Mouse (Mus musculus) bone marrow, adult 2 months (tissue): Measurements from ENCODE around the gene Pnpla5. TPM values are rescaled to one million over a fixed set of nuclear protein-coding genes. Genes with fewer than 3 reads are reported as not detected.

ENCODE experiments used
- H3K27ac ChIP-seq: fragments of 200-500 bp; 2 replicates; pipeline ENCODE4 v1.5.1; 2012; ENCODE audit warnings: low read depth, mild to moderate bottlenecking, control low read depth, inconsistent platforms, low read length; ENCODE audit not compliant: control insufficient read depth, poor library complexity, insufficient read depth
- H3K4me1 ChIP-seq: fragments of 200-500 bp; 2 replicates; pipeline ENCODE4 v1.6.1; 2011; ENCODE audit warnings: low read length; ENCODE audit not compliant: control insufficient read depth, insufficient read depth
- H3K4me3 ChIP-seq: fragments of 200-500 bp; replicated peaks from 2 replicates; pipeline ENCODE3; 2011; ENCODE audit warnings: mild to moderate bottlenecking, low read depth, low read length, control low read depth; ENCODE audit not compliant: control insufficient read depth
- CTCF ChIP-seq: fragments of 200-500 bp; IDR thresholded peaks from 2 replicates; pipeline ENCODE4 v1.5.1; 2011; ENCODE audit warnings: low read length, control low read depth; ENCODE audit not compliant: control insufficient read depth, insufficient read depth
- POLR2A ChIP-seq: fragments of 200-500 bp; IDR thresholded peaks from 2 replicates; pipeline ENCODE4 v1.6.1; 2011; ENCODE audit warnings: low read depth, mild to moderate bottlenecking, control low read depth, low read length, borderline replicate concordance; ENCODE audit not compliant: control insufficient read depth
- WGBS: fragments of 180-500 bp; shearing (Covaris S2); methylation state at CpG from one replicate; pipeline ENCODE4 v1.1.7; 2018; 5-methylcytosine and 5-hydroxymethylcytosine counted together
- polyA plus RNA-seq: library from polyadenylated mRNA; stranded (reverse); fragments of >200 nt; gene quantifications from 2 replicates; pipeline ENCODE4 v1.2.4, GENCODE M21; 2011; ENCODE audit warnings: low replicate concordance; ENCODE audit not compliant: missing spikeins, insufficient read depth, insufficient read length

The Pnpla5 gene
- polyA plus RNA-seq, 1 experiment, result not detected

- no peaks in the 10 kb centered on the region for H3K4me1 ChIP-seq
- 28% methylated on average over 12 of the region's 12 CpGs for WGBS
- TF ChIP-seq CTCF (no peak), POLR2A (no peak)
- no peak overlapping the region for H3K27ac ChIP-seq
- no peak overlapping the region for H3K4me3 ChIP-seq
Observed at GRCm38 (mm10) chr15:84086364-84086763, 36.6 kb downstream of the Pnpla5 start.

DNA sequence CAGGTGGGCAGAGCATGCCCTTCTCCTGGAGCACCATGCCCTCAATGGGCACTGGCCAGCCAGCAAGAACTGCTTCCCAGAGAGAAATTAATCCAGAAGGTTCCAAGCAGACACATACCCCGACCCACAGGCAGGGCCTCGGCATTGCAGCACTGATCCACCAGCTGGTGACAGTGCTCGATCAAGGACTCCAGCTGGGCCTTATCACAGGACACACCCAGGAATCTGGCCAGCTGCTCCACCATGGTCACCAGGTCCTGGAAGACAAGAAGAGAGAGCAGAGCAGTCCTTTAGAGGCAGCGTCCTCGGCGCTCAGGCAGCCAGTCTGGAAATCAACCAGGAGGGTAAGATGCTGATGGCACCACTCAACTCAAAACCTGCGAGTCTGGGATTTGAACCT, 42.9 kb downstream of the Pnpla5 start:
- TF ChIP-seq POLR2A (no peak), CTCF (no peak)
- H3K27ac ChIP-seq, result no peak overlapping the region
- H3K4me1 ChIP-seq, result no peaks in the 10 kb centered on the region
- H3K4me3 ChIP-seq, result no peak overlapping the region
- WGBS, result 69% methylated on average over 7 of the region's 7 CpGs

- no peak overlapping the region for H3K27ac ChIP-seq
- TF ChIP-seq POLR2A, result no peak
- TF ChIP-seq CTCF, result no peak
- no peak overlapping the region for H3K4me3 ChIP-seq
- no peaks in the 10 kb centered on the region for H3K4me1 ChIP-seq
- 88% methylated on average over 2 of the region's 2 CpGs for WGBS
Observed at GRCm38 (mm10) chr15:84079519-84079918, 43.5 kb downstream of the Pnpla5 start.

- Histone ChIP-seq H3K4me3 (no peak overlapping the region), H3K4me1 (no peaks in the 10 kb centered on the region), H3K27ac (no peak overlapping the region)
- TF ChIP-seq POLR2A, result no peak
- TF ChIP-seq CTCF, result no peak
- 29% methylated on average over 13 of the region's 13 CpGs for WGBS
Observed at GRCm38 (mm10) chr15:84078667-84079066, 44.3 kb downstream of the Pnpla5 start.

- no peaks in the 10 kb centered on the region for H3K4me1 ChIP-seq
- H3K4me3 ChIP-seq, result no peak overlapping the region
- no peak for TF ChIP-seq CTCF
- no peak for TF ChIP-seq POLR2A
- WGBS, result 71% methylated on average over 17 of the region's 17 CpGs
- no peak overlapping the region for H3K27ac ChIP-seq
Observed at GRCm38 (mm10) chr15:84077151-84077550, 45.8 kb downstream of the Pnpla5 start.

DNA sequence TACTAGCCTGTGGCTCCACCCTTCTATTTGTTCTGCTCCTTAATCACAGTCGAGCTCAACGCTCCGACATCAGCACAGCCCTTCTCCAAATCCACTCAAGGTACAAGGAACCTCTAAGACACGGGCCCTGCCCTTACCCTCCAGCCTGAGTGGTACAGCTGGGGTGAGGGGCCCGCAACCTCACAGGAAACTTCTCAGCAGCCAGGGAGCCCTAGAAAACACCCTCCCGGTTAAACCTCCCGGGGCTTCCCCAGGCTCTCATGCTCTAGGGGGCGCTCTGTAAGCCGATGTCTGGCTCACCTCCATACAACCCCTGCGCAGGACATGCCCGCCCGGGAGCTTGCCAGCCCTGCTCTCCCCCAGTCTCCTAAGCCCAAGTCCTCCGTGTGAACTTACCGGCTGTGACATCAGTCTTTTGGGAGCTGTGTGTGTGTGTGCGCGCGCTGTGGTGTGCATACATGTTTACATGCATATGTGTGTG, 48.2 kb downstream of the Pnpla5 start:
- H3K4me1 ChIP-seq, result no peaks in the 10 kb centered on the region
- no peak overlapping the region for H3K27ac ChIP-seq
- 19% methylated on average over 17 of the region's 17 CpGs for WGBS
- H3K4me3 ChIP-seq, result no peak overlapping the region
- TF ChIP-seq CTCF (no peak), POLR2A (no peak)

DNA sequence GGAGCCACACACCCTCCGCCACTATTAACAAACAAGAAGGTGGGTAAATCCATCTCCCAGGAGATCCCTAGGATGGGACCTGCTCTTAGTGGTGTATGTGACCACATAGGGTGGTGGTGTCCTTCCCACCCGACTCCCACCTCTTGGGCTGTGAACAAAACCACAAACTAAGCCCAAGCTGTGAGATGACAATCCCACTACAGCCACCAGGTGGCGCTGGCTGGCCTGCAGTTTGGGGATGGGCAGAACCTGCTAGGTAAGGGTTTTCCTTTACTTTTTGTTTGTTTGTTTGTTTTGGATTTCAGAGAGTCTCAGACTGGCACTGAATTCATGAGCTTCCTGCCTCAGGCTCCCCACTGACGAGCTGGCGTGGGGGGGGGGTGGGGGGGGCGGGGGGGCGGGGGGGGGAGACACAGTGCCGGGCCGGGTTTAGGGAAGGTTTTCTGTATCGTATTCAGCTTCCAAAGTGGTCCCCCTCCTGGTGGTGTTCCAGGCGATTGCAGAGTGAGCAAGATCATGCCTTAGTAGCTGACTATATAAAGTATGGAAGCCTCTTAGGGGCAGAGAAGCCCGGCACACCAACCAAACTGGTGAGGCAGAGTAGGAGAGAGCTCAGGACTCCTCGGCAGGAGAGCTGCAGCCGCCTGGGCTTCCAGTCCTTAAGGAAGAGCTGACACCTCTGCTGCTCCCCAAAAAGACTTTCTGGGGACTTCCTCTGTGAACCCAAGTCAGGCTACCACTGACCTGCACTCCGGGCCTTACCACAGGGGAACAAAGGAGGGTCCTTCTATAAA, 48.9 kb downstream of the Pnpla5 start:
- H3K4me3 ChIP-seq, result no peak overlapping the region
- TF ChIP-seq CTCF, result peak; percentile 92
- no peak for TF ChIP-seq POLR2A
- no peak overlapping the region for H3K27ac ChIP-seq
- H3K4me1 ChIP-seq, result no peaks in the 10 kb centered on the region
- WGBS, result 10% methylated on average over 15 of the region's 15 CpGs

- 43% methylated on average over 8 of the region's 8 CpGs for WGBS
- H3K4me1 ChIP-seq, result no peaks in the 10 kb centered on the region
Observed at GRCm38 (mm10) chr15:84073058-84073457, 49.9 kb downstream of the Pnpla5 start.

GRCm38 (mm10) chr15:84072226-84072625, 50.7 kb downstream of the Pnpla5 start:
- TF ChIP-seq POLR2A (no peak), CTCF (peak; percentile 33; the same call in 1 of the 2 replicates)
- Histone ChIP-seq H3K4me3 (no peak overlapping the region), H3K4me1 (no peaks in the 10 kb centered on the region), H3K27ac (no peak overlapping the region)
- 31% methylated on average over 7 of the region's 7 CpGs for whole genome bisulfite sequencing

More at GRCm38 (mm10) chr15:84073058-84073457, 49.9 kb downstream of the Pnpla5 start:
- H3K4me3 ChIP-seq, result no peak overlapping the region
- no peak for TF ChIP-seq CTCF
- TF ChIP-seq POLR2A, result no peak
- no peak overlapping the region for H3K27ac ChIP-seq
